Mouse (Mus musculus) myocyte (in vitro differentiated cells): ENCODE measurements at regions not wholly inside any gene's neighbourhood (a gene's known extent, or its start where the extent isn't known, plus 50 kb on each side); places are given as distances from the start of the nearest gene placed in this dataset.

ENCODE experiments used
- CEBPB ChIP-seq: IDR thresholded peaks from 2 replicates; pipeline ENCODE4 v1.6.1; 2011; ENCODE audit warnings: mild to moderate bottlenecking, moderate library complexity; ENCODE audit not compliant: poor library complexity, insufficient read depth, severe bottlenecking
- E2F4 ChIP-seq: IDR thresholded peaks from one replicate; pipeline ENCODE4 v1.6.1; 2011; ENCODE audit warnings: mild to moderate bottlenecking, control low read depth, moderate library complexity; ENCODE audit not compliant: insufficient read depth
- MAX ChIP-seq: IDR thresholded peaks from one replicate; pipeline ENCODE4 v1.6.1; 2011; ENCODE audit warnings: low read depth, mild to moderate bottlenecking, control low read depth
- POLR2A ChIP-seq: IDR thresholded peaks from one replicate; pipeline ENCODE4 v1.6.1; 2011; ENCODE audit warnings: low read depth, mild to moderate bottlenecking, control low read depth, moderate library complexity; ENCODE audit not compliant: insufficient read length
- REST ChIP-seq: IDR thresholded peaks from one replicate; pipeline ENCODE4 v1.6.1; 2011; ENCODE audit warnings: mild to moderate bottlenecking, control low read depth, moderate library complexity; ENCODE audit not compliant: insufficient read depth, insufficient read length
- USF1 ChIP-seq: IDR thresholded peaks from one replicate; pipeline ENCODE4 v1.6.1; 2011; ENCODE audit warnings: low read depth, mild to moderate bottlenecking, control low read depth, moderate library complexity

DNA sequence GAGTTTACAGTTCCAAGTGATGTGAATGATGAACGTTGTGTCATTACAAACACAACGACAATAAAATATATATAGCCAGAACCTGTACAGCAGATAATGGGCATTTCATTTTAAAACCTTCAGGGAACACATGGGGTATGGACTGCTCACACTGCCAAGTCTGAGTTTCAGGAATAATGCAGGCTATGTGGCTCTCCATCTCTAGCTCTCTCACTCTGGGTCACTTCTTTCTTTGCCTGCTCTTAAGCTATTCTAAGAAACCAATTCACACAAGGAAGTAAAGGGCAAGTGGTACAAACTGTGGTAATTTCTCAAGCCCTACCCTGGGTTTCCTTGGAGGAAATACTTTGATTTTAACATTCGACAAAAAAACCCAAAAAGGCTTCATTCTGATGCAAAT lies 192.5 kb downstream of the Efnb2 start:
- TF ChIP-seq POLR2A (no peak), MAX (no peak), E2F4 (no peak), CEBPB (no peak), USF1 (no peak), REST (no peak)
